Mouse (Mus musculus) forebrain, embryonic 13.5 days (tissue): ENCODE measurements around the gene Mtf1. TPM values are rescaled to one million over a fixed set of nuclear protein-coding genes. Genes with fewer than 3 reads are reported as not detected.

Source experiments
- ATAC-seq: fragments of 200-750 bp; cut with Nextera tagmentation; 2 replicates; pipeline ENCODE4 v1.8.0; 2017
- H3K27ac ChIP-seq: fragments of 300-500 bp; sonication (generic); 2 replicates; pipeline ENCODE4 v1.5.1; 2015; ENCODE audit warnings: inconsistent platforms, mild to moderate bottlenecking, moderate library complexity
- H3K27me3 ChIP-seq: fragments of 300-500 bp; sonication (generic); 2 replicates; pipeline ENCODE4 v1.6.1; 2015; ENCODE audit warnings: mild to moderate bottlenecking, inconsistent platforms
- H3K36me3 ChIP-seq: fragments of 300-500 bp; sonication (generic); 2 replicates; pipeline ENCODE4 v1.6.1; 2015; ENCODE audit warnings: mild to moderate bottlenecking, inconsistent platforms; ENCODE audit not compliant: poor library complexity, severe bottlenecking
- H3K4me1 ChIP-seq: fragments of 300-500 bp; sonication (generic); 2 replicates; pipeline ENCODE4 v1.6.1; 2015; ENCODE audit warnings: inconsistent platforms
- H3K4me2 ChIP-seq: fragments of 300-500 bp; sonication (generic); 2 replicates; pipeline ENCODE4 v1.6.1; 2015; ENCODE audit warnings: inconsistent platforms, mild to moderate bottlenecking, moderate library complexity
- H3K4me3 ChIP-seq: fragments of 300-500 bp; sonication (generic); 2 replicates; pipeline ENCODE4 v1.5.1; 2015; ENCODE audit warnings: mild to moderate bottlenecking, inconsistent platforms
- H3K9ac ChIP-seq: fragments of 300-500 bp; sonication (generic); 2 replicates; pipeline ENCODE4 v1.6.1; 2015; ENCODE audit warnings: mild to moderate bottlenecking, inconsistent platforms
- H3K9me3 ChIP-seq: fragments of 300-500 bp; sonication (generic); replicated peaks from 2 replicates; pipeline ENCODE4 v1.6.1; 2016; ENCODE audit warnings: inconsistent platforms
- WGBS: fragments of 180-500 bp; shearing (Covaris S2); methylation state at CpG from one replicate; pipeline ENCODE4 v1.1.7; 2015; 5-methylcytosine and 5-hydroxymethylcytosine counted together
- polyA plus RNA-seq: library from polyadenylated mRNA; unstranded; fragments of >200 nt; fragmentation: Nextera tagmentation; extraction: Ambion mirVana; gene quantifications from 2 replicates; pipeline ENCODE4 v1.2.1, GENCODE M21; 2015

Gene Mtf1
- polyA plus RNA-seq, 1 experiment from 2014 or later, result 15.8 TPM

- H3K36me3 ChIP-seq, result no peaks in the 10 kb centered on the region
- 0% methylated on average over 11 of the region's 11 CpGs for WGBS
- no peak for ATAC-seq
- peaks cover 61% of the 10 kb centered on the region for H3K27me3 ChIP-seq
- peak within 1 kb of the TSS; percentile 51 for H3K4me3 ChIP-seq
- H3K4me1 ChIP-seq, result peaks cover 18% of the 10 kb centered on the region
- H3K4me2 ChIP-seq, result peak within 1 kb of the TSS; percentile 81
- H3K27ac ChIP-seq, result no peak within 1 kb of the TSS
- H3K9ac ChIP-seq, result peak within 1 kb of the TSS; percentile 55
- 0 out of 2 replicates have a peak, but pooled peaks cover 4% of the 10 kb centered on the region for H3K9me3 ChIP-seq
Observed at GRCm38 (mm10) chr4:124880599-124880998, 78.7 kb downstream of the Mtf1 start, which contains the start of gene Epha10. TSS of gene Epha10 (plus strand) at chr4:124880899.

GRCm38 (mm10) chr4:124881341-124881908 lies 79.5 kb downstream of the Mtf1 start:
- no peak overlapping the region for H3K27ac ChIP-seq
- ATAC-seq, result peak; percentile 97
- peak overlapping the region; percentile 55 for H3K9ac ChIP-seq
- WGBS, result under 1% methylated on average over 37 of the region's 37 CpGs
- H3K4me2 ChIP-seq, result peak overlapping the region; percentile 81
- H3K9me3 ChIP-seq, result 0 out of 2 replicates have a peak, but pooled peaks cover 4% of the 10 kb centered on the region
- H3K4me3 ChIP-seq, result peak overlapping the region; percentile 51
- peaks cover 68% of the 10 kb centered on the region for H3K27me3 ChIP-seq
- peaks cover 18% of the 10 kb centered on the region for H3K4me1 ChIP-seq
- H3K36me3 ChIP-seq, result no peaks in the 10 kb centered on the region

GRCm38 (mm10) chr4:124882151-124882729 lies 80.3 kb downstream of the Mtf1 start:
- Histone ChIP-seq H3K4me3 (peak overlapping the region; percentile 51), H3K9ac (peak overlapping the region; percentile 55), H3K4me2 (peak overlapping the region; percentile 81), H3K27me3 (peaks cover 68% of the 10 kb centered on the region), H3K36me3 (no peaks in the 10 kb centered on the region), H3K9me3 (0 out of 2 replicates have a peak, but pooled peaks cover 4% of the 10 kb centered on the region), H3K27ac (no peak overlapping the region), H3K4me1 (peaks cover 18% of the 10 kb centered on the region)
- peak; percentile 37 for ATAC-seq
- WGBS, result under 1% methylated on average over 37 of the region's 37 CpGs

GRCm38 (mm10) chr4:124888702-124889101 lies 86.8 kb downstream of the Mtf1 start:
- no peak overlapping the region for H3K4me2 ChIP-seq
- no peaks in the 10 kb centered on the region for H3K4me1 ChIP-seq
- no peak overlapping the region for H3K4me3 ChIP-seq
- H3K36me3 ChIP-seq, result no peaks in the 10 kb centered on the region
- 74% methylated on average over 7 of the region's 7 CpGs for WGBS
- H3K27me3 ChIP-seq, result peaks cover 67% of the 10 kb centered on the region
- no peak overlapping the region for H3K27ac ChIP-seq
- no peaks in the 10 kb centered on the region for H3K9me3 ChIP-seq
- no peak overlapping the region for H3K9ac ChIP-seq
- ATAC-seq, result no peak

- peaks cover 6% of the 10 kb centered on the region for H3K4me1 ChIP-seq
- no peaks in the 10 kb centered on the region for H3K36me3 ChIP-seq
- no peaks in the 10 kb centered on the region for H3K9me3 ChIP-seq
- no peak overlapping the region for H3K9ac ChIP-seq
- peaks cover 68% of the 10 kb centered on the region for H3K27me3 ChIP-seq
- ATAC-seq, result no peak
- H3K27ac ChIP-seq, result no peak overlapping the region
- WGBS, result 83% methylated on average over 2 of the region's 2 CpGs
- H3K4me2 ChIP-seq, result no peak overlapping the region
- H3K4me3 ChIP-seq, result no peak overlapping the region
Observed at GRCm38 (mm10) chr4:124889935-124890334, 88.0 kb downstream of the Mtf1 start.

DNA sequence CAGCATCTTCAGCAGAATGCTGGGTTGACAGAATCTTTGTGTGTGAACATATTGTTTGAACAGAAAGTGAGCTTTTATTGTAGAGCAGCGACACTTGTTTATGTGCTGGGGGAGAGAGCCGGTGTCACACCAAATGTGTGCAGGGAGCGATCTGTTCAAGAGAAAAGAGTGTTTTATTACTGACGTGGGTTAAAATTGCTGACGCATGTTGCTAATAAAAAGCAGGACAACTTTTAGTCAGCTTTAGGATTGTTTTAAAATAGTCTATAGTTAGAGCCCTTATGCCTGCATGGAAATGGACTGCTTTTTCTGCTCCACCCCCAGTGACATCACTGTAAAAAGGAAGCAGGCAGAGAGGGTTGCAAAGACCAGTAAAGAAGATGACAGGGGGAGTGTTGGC lies 88.9 kb downstream of the Mtf1 start:
- peaks cover 10% of the 10 kb centered on the region for H3K4me1 ChIP-seq
- ATAC-seq, result no peak
- H3K27ac ChIP-seq, result no peak overlapping the region
- WGBS, result 81% methylated on average over 5 of the region's 5 CpGs
- no peak overlapping the region for H3K4me2 ChIP-seq
- H3K4me3 ChIP-seq, result no peak overlapping the region
- H3K27me3 ChIP-seq, result peaks cover 69% of the 10 kb centered on the region
- H3K9ac ChIP-seq, result no peak overlapping the region
- no peaks in the 10 kb centered on the region for H3K9me3 ChIP-seq
- no peaks in the 10 kb centered on the region for H3K36me3 ChIP-seq

DNA sequence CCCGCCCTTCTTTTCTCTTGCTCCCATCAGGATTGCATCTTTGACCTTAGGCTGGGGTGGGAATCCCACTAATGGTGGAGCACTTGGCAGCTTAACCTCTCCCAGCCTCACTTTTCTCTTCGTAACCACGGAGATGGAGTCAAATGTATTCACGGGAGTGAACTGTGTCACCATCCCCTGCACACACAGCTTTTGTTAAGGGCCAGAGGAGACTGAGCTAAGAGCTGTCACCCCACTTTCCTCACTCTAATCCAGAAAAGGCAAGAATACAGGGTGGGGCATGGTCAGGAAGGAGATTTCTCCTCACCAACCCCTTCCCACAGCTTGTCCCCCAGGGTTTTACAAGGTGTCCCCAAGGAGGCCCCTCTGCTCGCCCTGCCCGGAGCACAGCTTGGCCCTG lies 91.9 kb downstream of the Mtf1 start:
- H3K4me2 ChIP-seq, result no peak overlapping the region; the same call in 1 of the 2 replicates
- 15% methylated on average over 6 of the region's 6 CpGs for WGBS
- H3K27ac ChIP-seq, result no peak overlapping the region
- H3K4me3 ChIP-seq, result peak overlapping the region; percentile 50; the same call in 1 of the 2 replicates
- H3K9me3 ChIP-seq, result no peaks in the 10 kb centered on the region
- ATAC-seq, result no peak
- no peaks in the 10 kb centered on the region for H3K36me3 ChIP-seq
- peaks cover 18% of the 10 kb centered on the region for H3K4me1 ChIP-seq
- H3K27me3 ChIP-seq, result peaks cover 72% of the 10 kb centered on the region
- no peak overlapping the region for H3K9ac ChIP-seq

GRCm38 (mm10) chr4:124894508-124895428 lies 92.9 kb downstream of the Mtf1 start:
- peak overlapping the region; percentile 81 for H3K4me2 ChIP-seq
- no peak overlapping the region for H3K27ac ChIP-seq
- ATAC-seq, result peak; percentile 48
- peak overlapping the region; percentile 50 for H3K4me3 ChIP-seq
- no peaks in the 10 kb centered on the region for H3K9me3 ChIP-seq
- 1% methylated on average over 77 of the region's 83 CpGs for WGBS
- peaks cover 64% of the 10 kb centered on the region for H3K27me3 ChIP-seq
- H3K9ac ChIP-seq, result peak overlapping the region; percentile 60
- H3K36me3 ChIP-seq, result no peaks in the 10 kb centered on the region
- H3K4me1 ChIP-seq, result peaks cover 28% of the 10 kb centered on the region

- H3K36me3 ChIP-seq, result no peaks in the 10 kb centered on the region
- H3K4me2 ChIP-seq, result no peak overlapping the region
- peaks cover 37% of the 10 kb centered on the region for H3K27me3 ChIP-seq
- H3K4me1 ChIP-seq, result peaks cover 31% of the 10 kb centered on the region
- ATAC-seq, result no peak
- 6% methylated on average over 10 of the region's 10 CpGs for WGBS
- H3K4me3 ChIP-seq, result no peak overlapping the region
- no peaks in the 10 kb centered on the region for H3K9me3 ChIP-seq
- no peak overlapping the region for H3K9ac ChIP-seq
- no peak overlapping the region for H3K27ac ChIP-seq
Observed at GRCm38 (mm10) chr4:124898428-124898827, 96.5 kb downstream of the Mtf1 start.

Other genes starting within 250 kb of the Mtf1 start
- gene 3100002H09Rik, start 191.3 kb upstream of the Mtf1 start, polyA plus RNA-seq, result 0.84 and 1.0 TPM in 2 replicates
- 12.0 and 13.2 TPM in 2 replicates for gene Pou3f1, start 145.3 kb upstream of the Mtf1 start, polyA plus RNA-seq
- 49.9 and 59.1 TPM in 2 replicates for gene Utp11, start 108.5 kb upstream of the Mtf1 start, polyA plus RNA-seq
- 2.6 and 3.2 TPM in 2 replicates for gene Fhl3, start 101.4 kb upstream of the Mtf1 start, polyA plus RNA-seq
- 169 and 177 TPM in 2 replicates for gene Sf3a3, start 87.3 kb upstream of the Mtf1 start, polyA plus RNA-seq
- 25.8 and 25.9 TPM in 2 replicates for gene Inpp5b, start 60.3 kb upstream of the Mtf1 start, polyA plus RNA-seq
- 45.8 and 51.4 TPM in 2 replicates for gene Yrdc, start 48.6 kb downstream of the Mtf1 start, polyA plus RNA-seq
- gene 1110065P20Rik, start 49.1 kb downstream of the Mtf1 start, polyA plus RNA-seq, result 59.2 and 63.6 TPM in 2 replicates
- 5.1 and 5.7 TPM in 2 replicates for gene Maneal, start 60.1 kb downstream of the Mtf1 start, polyA plus RNA-seq
- gene Epha10, start 78.8 kb downstream of the Mtf1 start, polyA plus RNA-seq, result 0.94 and 1.2 TPM in 2 replicates
- 13.9 and 16.3 TPM in 2 replicates for gene 9930104L06Rik, start 134.9 kb downstream of the Mtf1 start, polyA plus RNA-seq
- gene Cdca8, start 137.2 kb downstream of the Mtf1 start, polyA plus RNA-seq, result 172 and 179 TPM in 2 replicates
- 4.9 and 8.5 TPM in 2 replicates for gene Rspo1, start 184.3 kb downstream of the Mtf1 start, polyA plus RNA-seq
- gene Gnl2, start 214.5 kb downstream of the Mtf1 start, polyA plus RNA-seq, result 83.2 and 90.8 TPM in 2 replicates